In the genomic region with DNA sequence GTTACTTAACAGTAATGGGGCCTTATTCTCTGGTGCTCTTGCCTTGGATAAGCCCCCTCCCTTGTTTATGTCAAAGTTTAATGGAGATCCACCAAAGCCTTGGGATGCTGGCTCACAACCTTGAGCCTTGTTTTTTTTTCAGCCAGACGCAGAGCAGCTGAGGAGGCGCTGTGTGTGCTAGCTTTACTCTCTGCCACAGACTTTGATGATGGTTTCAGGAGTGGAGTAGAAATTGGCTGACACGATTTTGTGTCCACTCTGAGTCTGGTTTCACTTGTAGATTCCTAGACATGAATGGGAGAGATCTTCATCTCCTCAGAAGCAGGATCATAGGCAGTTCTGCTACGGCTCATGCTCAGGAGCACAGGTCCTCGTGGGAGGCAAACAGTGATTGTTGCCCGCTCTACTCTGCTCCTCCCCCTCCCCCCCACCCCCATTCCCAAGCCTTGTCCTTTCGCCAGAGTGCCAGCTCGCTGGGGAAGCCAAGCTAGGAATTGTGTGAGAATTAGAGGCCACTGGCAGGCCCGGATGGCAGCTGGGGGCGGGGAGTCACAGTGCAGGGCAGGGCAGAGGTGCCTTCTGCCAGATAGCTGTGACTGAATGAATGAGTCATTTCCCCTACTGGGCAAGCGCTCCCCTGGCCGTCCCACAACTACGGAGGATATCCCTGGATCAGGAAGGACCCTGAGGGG, we compare ENCODE assay signal across 8 mouse cellular contexts. TPM values are rescaled to one million over a fixed set of nuclear protein-coding genes. Genes with fewer than 3 reads are reported as not detected.
DNase-seq lines count a peak whose midpoint lies in the region; ATAC-seq and TF ChIP-seq lines count a peak whose summit lies in the region.

No protein-coding gene starts in this region.

- H3K27me3 ChIP-seq in MEL (ENCODE audit: control insufficient read depth in 1 of 2, insufficient read depth in 2 of 2, low read length in 2 of 2) = no peaks in the 10 kb centered on the region; a peak in 2 of 4 replicates
- peaks cover 22% of the 10 kb centered on the region for H3K27me3 ChIP-seq in forebrain, embryonic 14.5 days (replicated peaks; ENCODE audit: control insufficient read depth, insufficient read depth, low read length)
- peaks cover 75% of the 10 kb centered on the region for H3K27me3 ChIP-seq in limb, embryonic 13.5 days
- peaks cover 56% of the 10 kb centered on the region for H3K27me3 ChIP-seq in midbrain, embryonic 12.5 days

- no peak overlapping the region for H3K27ac ChIP-seq in MEL (ENCODE audit: control insufficient read depth, low read depth, low read length)
- H3K27ac ChIP-seq in brown adipose tissue, adult 24 weeks (replicated peaks; ENCODE audit: low read depth, low read length) = 0 out of 2 replicates have a peak overlapping the region, but pooled peaks have one; percentile 39
- no peak overlapping the region for H3K27ac ChIP-seq in forebrain, embryonic 14.5 days (ENCODE audit: low read depth, low read length)
- no peak overlapping the region for H3K27ac ChIP-seq in limb, embryonic 13.5 days
- no peak overlapping the region for H3K27ac ChIP-seq in midbrain, embryonic 12.5 days (replicated peaks)

- no peak; a peak in 1 of 4 replicates for TF ChIP-seq EP300 in MEL (IDR thresholded peaks at IDR 0.05; ENCODE audit: low read depth in 1 of 2, low read length in 2 of 2)

- H3K4me1 ChIP-seq in MEL (ENCODE audit: control insufficient read depth in 1 of 2, insufficient read depth in 2 of 2, low read length in 2 of 2) = peaks cover 18 to 38% of the 10 kb centered on the region in 2 experiments
- H3K4me1 ChIP-seq in brown adipose tissue, adult 24 weeks (ENCODE audit: control insufficient read depth, insufficient read depth, insufficient read length, low read length) = peaks cover 2% of the 10 kb centered on the region; the same call in 1 of the 2 replicates
- peaks cover 19% of the 10 kb centered on the region for H3K4me1 ChIP-seq in forebrain, embryonic 14.5 days (ENCODE audit: control insufficient read depth, insufficient read depth, low read length)
- H3K4me1 ChIP-seq in limb, embryonic 13.5 days = peaks cover 22% of the 10 kb centered on the region
- peaks cover 32% of the 10 kb centered on the region for H3K4me1 ChIP-seq in midbrain, embryonic 12.5 days

- H3K4me3 ChIP-seq in MEL (ENCODE audit: control insufficient read depth in 1 of 2, insufficient read depth in 1 of 2, low read depth in 2 of 2, low read length in 2 of 2) = peak overlapping the region; percentile 54 to 69
- peak overlapping the region; percentile 54 for H3K4me3 ChIP-seq in brown adipose tissue, adult 24 weeks (ENCODE audit: insufficient read depth, low read depth, low read length)
- H3K4me3 ChIP-seq in forebrain, embryonic 14.5 days (ENCODE audit: low read depth, low read length) = peak overlapping the region; percentile 36
- H3K4me3 ChIP-seq in limb, embryonic 13.5 days = peak overlapping the region; percentile 42
- peak overlapping the region; percentile 47 for H3K4me3 ChIP-seq in midbrain, embryonic 12.5 days

- ATAC-seq in forebrain, embryonic 14.5 days = peak; percentile 62
- ATAC-seq in hematopoietic stem cell, adult 5-6 weeks (replicated peaks in 1 of 2; ENCODE audit: insufficient read depth in 1 of 2, low FRiP score in 2 of 2, low TSS enrichment in 1 of 2, low read depth in 1 of 2, poor library complexity in 2 of 2, severe bottlenecking in 2 of 2) = peak; percentile 26 to 52
- no peak for ATAC-seq in limb, embryonic 13.5 days (ENCODE audit: low FRiP score, low read depth)
- peak; percentile 57 for ATAC-seq in midbrain, embryonic 12.5 days (ENCODE audit: low FRiP score, low read depth)

- TF ChIP-seq RAD21 in MEL (IDR thresholded peaks at IDR 0.05; ENCODE audit: low read depth, low read length) = no peak

- no peaks in the 10 kb centered on the region for H3K9me3 ChIP-seq in MEL (replicated peaks; ENCODE audit: insufficient read depth, low read length)
- no peaks in the 10 kb centered on the region for H3K9me3 ChIP-seq in forebrain, embryonic 14.5 days (replicated peaks; ENCODE audit: control insufficient read depth, low read length)
- no peaks in the 10 kb centered on the region for H3K9me3 ChIP-seq in limb, embryonic 13.5 days
- no peaks in the 10 kb centered on the region for H3K9me3 ChIP-seq in midbrain, embryonic 12.5 days

- TF ChIP-seq POLR2A in MEL (IDR thresholded peaks at IDR 0.05; ENCODE audit: control insufficient read depth in 1 of 2, insufficient read depth in 1 of 2, low read depth in 1 of 2, low read length in 2 of 2, poor library complexity in 1 of 2) = no peak

- H3K36me3 ChIP-seq in MEL (ENCODE audit: control insufficient read depth in 1 of 2, insufficient read depth in 2 of 2, low read length in 2 of 2) = peaks cover 0 to 40% of the 10 kb centered on the region in 2 experiments; a peak in 2 of 4 replicates
- no peaks in the 10 kb centered on the region for H3K36me3 ChIP-seq in forebrain, embryonic 14.5 days (ENCODE audit: control insufficient read depth, insufficient read depth, low read length)
- H3K36me3 ChIP-seq in limb, embryonic 13.5 days = no peaks in the 10 kb centered on the region
- no peaks in the 10 kb centered on the region for H3K36me3 ChIP-seq in midbrain, embryonic 12.5 days

- 4% methylated on average over 13 of the region's 13 CpGs for WGBS in forebrain, embryonic 14.5 days
- WGBS in limb, embryonic 13.5 days = 2% methylated on average over 13 of the region's 13 CpGs
- 2% methylated on average over 13 of the region's 13 CpGs for WGBS in midbrain, embryonic 12.5 days

- peak; percentile 64 for DNase-seq in MEL (ENCODE audit: low read depth, low spot score)
- peak; percentile 30 for DNase-seq in forebrain, embryonic 14.5 days (ENCODE audit: low spot score)
- no peak for DNase-seq in spleen, adult 12 weeks (ENCODE audit: low spot score)
- DNase-seq in right cerebral cortex, postnatal 36 days (ENCODE audit: low spot score in 2 of 2) = no peak

- no peaks in the 10 kb centered on the region for H3K79me2 ChIP-seq in MEL (ENCODE audit: control insufficient read depth, insufficient read depth, low read length, poor library complexity)

- no peak for TF ChIP-seq CTCF in MEL (IDR thresholded peaks at IDR 0.05 in 2 of 3, conservative IDR thresholded peaks at IDR 0.05 in 1 of 3; ENCODE audit: control insufficient read depth in 1 of 3, insufficient read depth in 1 of 3, low read depth in 2 of 3, low read length in 3 of 3, poor library complexity in 1 of 3, severe bottlenecking in 1 of 3)

- H3K9ac ChIP-seq in MEL (ENCODE audit: control insufficient read depth, low read depth, low read length, poor library complexity, severe bottlenecking) = peak overlapping the region; percentile 11; the same call in 1 of the 2 replicates
- H3K9ac ChIP-seq in forebrain, embryonic 14.5 days (ENCODE audit: low read length) = peak overlapping the region; percentile 21; the same call in 1 of the 2 replicates
- H3K9ac ChIP-seq in limb, embryonic 13.5 days = no peak overlapping the region
- peak overlapping the region; percentile 50; the same call in 1 of the 2 replicates for H3K9ac ChIP-seq in midbrain, embryonic 12.5 days (replicated peaks)

- H3K4me2 ChIP-seq in forebrain, embryonic 14.5 days (ENCODE audit: low read length) = peak overlapping the region; percentile 90
- peak overlapping the region; percentile 79 for H3K4me2 ChIP-seq in limb, embryonic 13.5 days (replicated peaks)
- H3K4me2 ChIP-seq in midbrain, embryonic 12.5 days (replicated peaks) = peak overlapping the region; percentile 98

TF ChIP-seq in MEL, 35 proteins besides CTCF, POLR2A, EP300 and RAD21:
- TF ChIP-seq TAL1 (IDR thresholded peaks at IDR 0.05; ENCODE audit: low read length) (no peak), MYC (IDR thresholded peaks at IDR 0.05; ENCODE audit: low read depth, low read length) (0 out of 2 replicates have a peak, but pooled peaks have one; percentile 9), ETS1 (IDR thresholded peaks at IDR 0.05; ENCODE audit: low read depth, low read length) (peak; percentile 31; the same call in 1 of the 2 replicates), ELF1 (IDR thresholded peaks at IDR 0.05; ENCODE audit: low read depth, low read length) (no peak), NRF1 (IDR thresholded peaks at IDR 0.05; ENCODE audit: insufficient read depth, low read depth, low read length, poor library complexity, severe bottlenecking) (0 out of 2 replicates have a peak, but pooled peaks have one; percentile 29), ZNF384 (IDR thresholded peaks at IDR 0.05; ENCODE audit: low read depth, low read length) (peak; percentile 42; the same call in 1 of the 2 replicates), NELFE (IDR thresholded peaks at IDR 0.05; ENCODE audit: low read depth, low read length) (no peak)

RNA-seq across cellular contexts. Expression of a gene that starts 0.4 kb away (rescaled TPM):
- 1.4 and 1.9 TPM in 2 replicates for total RNA-seq in MEL (2012; rRNA removed)
- 1 to 10 TPM in 1 of 2 experiments, not detected in 1; 1.2 TPM for polyA plus RNA-seq in MEL (2012; ENCODE audit: insufficient read depth in 1 of 2, insufficient read length in 2 of 2, low read depth in 1 of 2, low replicate concordance in 2 of 2, missing spikeins in 1 of 2)
- polyA plus RNA-seq in brown adipose tissue, adult 24 weeks (2012; ENCODE audit: insufficient read depth, insufficient read length, missing spikeins) = not detected in 2 replicates
- 1.4 and 3.0 TPM in 2 replicates for polyA plus RNA-seq in forebrain, embryonic 14.5 days (2014; fragmentation: Nextera tagmentation; extraction: Ambion mirVana)
- 9.8 and 14.5 TPM in 2 replicates for total RNA-seq in hematopoietic stem cell, adult 5-6 weeks (2017)
- polyA plus RNA-seq in limb, embryonic 13.5 days (2015; fragmentation: Nextera tagmentation; extraction: Ambion mirVana) = 3.6 and 4.8 TPM in 2 replicates
- 4.1 and 4.4 TPM in 2 replicates for polyA plus RNA-seq in midbrain, embryonic 12.5 days (2016; fragmentation: Nextera tagmentation; extraction: Ambion mirVana)

Comparison
In these comparisons a context has a peak if more than half of its experiments do, and no peak if none do; other contexts are left out.
1. DNase-seq: peak in MEL (single experiment) and forebrain, embryonic 14.5 days (single experiment); none in spleen, adult 12 weeks (single experiment) and right cerebral cortex, postnatal 36 days (0 of 2).
2. Peak in every context shown above with its lines, with median percentiles within 50 percentile points of each other: H3K4me3 ChIP-seq and H3K4me2 ChIP-seq.